Mouse (Mus musculus): ENCODE data around the gene Zc3h12d.

DNA sequence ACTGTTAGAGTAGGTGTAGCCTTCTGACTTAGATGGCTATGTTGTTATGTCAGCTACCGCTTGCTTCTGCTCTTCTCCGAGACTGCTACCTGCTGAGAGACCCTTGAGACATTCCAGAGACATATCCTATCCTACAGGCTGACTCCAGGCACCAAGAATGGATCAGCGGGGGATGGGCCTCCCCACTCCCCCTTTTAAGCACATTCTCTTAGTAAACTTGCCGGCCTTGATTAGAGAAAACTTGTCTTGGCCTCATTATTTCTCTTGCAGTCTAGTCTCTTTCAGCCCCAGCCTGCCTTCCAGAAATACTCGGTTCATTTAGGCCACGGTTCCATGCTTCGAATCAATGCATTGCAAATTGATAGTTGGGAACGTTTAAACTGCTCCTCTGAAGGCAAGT is 37.5 kb downstream of the Zc3h12d start:
- TF ChIP-seq GATA1 (IDR thresholded peaks at IDR 0.05; ENCODE audit: low read length) (no peak), TAL1 (IDR thresholded peaks at IDR 0.05; ENCODE audit: low read length) (no peak)
